Mouse (Mus musculus) cerebellum, adult 2 months (tissue): ENCODE data around the gene Ercc1.

ENCODE experiments used
- CTCF ChIP-seq: fragments of 200-500 bp; IDR thresholded peaks from 2 replicates; pipeline ENCODE4 v1.5.1; 2011; ENCODE audit warnings: low read depth, mild to moderate bottlenecking, control low read depth, low read length, moderate library complexity, borderline replicate concordance; ENCODE audit not compliant: insufficient read depth
- POLR2A ChIP-seq: fragments of 200-500 bp; IDR thresholded peaks from 2 replicates; pipeline ENCODE4 v1.6.1; 2011; ENCODE audit warnings: low read length, control low read depth, borderline replicate concordance; ENCODE audit not compliant: insufficient read depth

DNA sequence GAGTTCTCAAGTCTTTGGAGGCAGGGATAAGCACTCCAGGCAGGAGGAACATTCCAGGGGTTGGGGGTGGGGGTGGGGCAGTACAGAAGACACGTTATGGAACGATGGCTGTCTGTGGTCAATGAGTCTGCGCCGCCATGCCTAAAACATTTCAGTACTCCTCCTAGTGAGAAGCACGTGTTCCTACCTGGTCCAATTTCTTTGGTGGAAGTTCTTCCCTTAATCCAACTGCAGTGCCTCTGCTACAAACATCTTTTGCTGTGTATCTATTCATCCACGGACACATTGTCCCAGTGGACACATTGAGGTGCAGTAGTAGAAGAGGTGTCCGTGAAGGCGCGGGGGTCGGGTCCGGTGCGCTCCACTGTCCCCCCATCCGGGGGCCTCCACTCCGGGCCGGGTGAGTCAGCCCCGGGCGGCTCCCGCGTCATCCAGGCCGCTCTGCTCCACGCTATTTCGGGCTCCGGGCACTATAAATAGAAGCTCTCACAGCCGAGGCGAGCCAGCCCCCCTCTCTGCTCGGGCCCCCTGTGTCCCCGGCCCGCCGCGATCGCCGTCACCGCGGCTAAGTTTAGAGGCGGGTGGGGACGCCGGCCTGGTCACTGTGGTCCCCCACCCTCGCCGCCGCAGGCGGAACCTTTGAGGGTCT, 2.7 kb upstream of the Ercc1 start:
- TF ChIP-seq CTCF: no peak
- no peak for TF ChIP-seq POLR2A
